Mouse (Mus musculus) hematopoietic stem cell, adult 5-6 weeks (primary cell): ENCODE results near the gene Srgap2. TPM values are rescaled to one million over a fixed set of nuclear protein-coding genes. Genes with fewer than 3 reads are reported as not detected.

ENCODE experiments used
- ATAC-seq, 2 experiments: fragments of 125-278 bp in 1 of 2; replicated peaks in 1 of 2; 2 replicates each; pipeline ENCODE4 v1.8.0; 2016 to 2017; ENCODE audit warnings: inconsistent platforms in 2 of 2, mild to moderate bottlenecking in 2 of 2, moderate number of reproducible peaks in 2 of 2, low read depth in 1 of 2, moderate TSS enrichment in 1 of 2; ENCODE audit not compliant: low FRiP score in 2 of 2, poor library complexity in 2 of 2, severe bottlenecking in 2 of 2, insufficient read depth in 1 of 2, low TSS enrichment in 1 of 2
- total RNA-seq: library from RNA; stranded (forward); fragments of 172-1452, 232-1000 nt; gene quantifications from 2 replicates; pipeline ENCODE4 v1.2.3, GENCODE M21; 2017

Srgap2 gene
- total RNA-seq, 1 experiment from 2014 or later: 15.6 TPM

DNA sequence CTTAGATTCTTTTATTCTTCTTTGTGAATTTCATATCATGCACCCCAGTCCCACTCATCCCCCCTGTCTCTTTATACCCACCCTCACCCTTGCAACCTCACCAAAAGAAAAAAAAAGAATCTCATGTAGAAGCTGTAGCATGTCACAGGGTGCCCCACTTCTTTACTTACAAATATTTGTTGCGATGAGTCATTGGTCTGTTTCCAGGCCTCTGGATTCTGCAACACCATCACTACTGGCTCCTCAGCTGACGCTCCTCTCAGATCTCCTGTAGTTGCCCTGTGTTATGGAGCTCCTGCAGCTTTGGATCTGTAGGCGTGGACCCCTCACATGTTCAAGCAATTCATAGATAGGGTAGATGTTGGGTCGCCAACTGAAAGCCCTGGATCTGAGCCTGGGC, 12.6 kb upstream of the Srgap2 start:
- ATAC-seq: no peak

DNA sequence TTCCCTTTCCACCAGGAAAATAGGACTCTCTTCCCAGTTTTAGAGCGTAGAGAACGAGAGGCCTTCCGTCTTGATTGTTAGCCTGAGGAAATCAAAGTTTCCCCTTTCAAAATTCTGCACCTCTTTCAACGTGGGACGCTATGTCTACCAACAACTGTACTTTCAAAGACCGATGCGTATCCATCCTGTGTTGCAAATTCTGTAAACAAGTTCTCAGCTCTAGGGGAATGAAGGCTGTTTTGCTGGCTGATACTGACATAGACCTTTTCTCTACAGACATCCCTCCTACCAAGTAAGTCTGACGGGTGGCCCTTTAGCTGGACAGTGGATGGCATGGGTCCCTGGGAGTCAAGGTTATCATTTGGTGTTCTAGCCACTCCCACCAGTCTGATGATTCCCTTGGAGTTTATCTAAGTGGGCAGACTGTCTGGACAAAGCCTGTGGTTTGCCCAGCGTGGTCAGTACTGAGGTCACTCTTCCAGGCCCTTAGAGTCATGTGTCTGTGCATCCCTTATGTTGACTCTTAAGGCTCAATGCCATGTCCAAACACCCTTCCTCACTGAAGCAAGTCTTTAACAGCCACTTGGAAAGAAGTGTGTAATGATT, 1.5 kb upstream of the Srgap2 start:
- ATAC-seq: no peak

GRCm38 (mm10) chr1:131528081-131528507, 942 bp upstream of the Srgap2 start:
- ATAC-seq: peak in 1 of 2 experiments; percentile 0; a peak in 1 of 4 replicates

GRCm38 (mm10) chr1:131526371-131527270, 531 bp downstream of the Srgap2 start:
- peak; percentile 0 to 8; a peak in 3 of 4 replicates for ATAC-seq

DNA sequence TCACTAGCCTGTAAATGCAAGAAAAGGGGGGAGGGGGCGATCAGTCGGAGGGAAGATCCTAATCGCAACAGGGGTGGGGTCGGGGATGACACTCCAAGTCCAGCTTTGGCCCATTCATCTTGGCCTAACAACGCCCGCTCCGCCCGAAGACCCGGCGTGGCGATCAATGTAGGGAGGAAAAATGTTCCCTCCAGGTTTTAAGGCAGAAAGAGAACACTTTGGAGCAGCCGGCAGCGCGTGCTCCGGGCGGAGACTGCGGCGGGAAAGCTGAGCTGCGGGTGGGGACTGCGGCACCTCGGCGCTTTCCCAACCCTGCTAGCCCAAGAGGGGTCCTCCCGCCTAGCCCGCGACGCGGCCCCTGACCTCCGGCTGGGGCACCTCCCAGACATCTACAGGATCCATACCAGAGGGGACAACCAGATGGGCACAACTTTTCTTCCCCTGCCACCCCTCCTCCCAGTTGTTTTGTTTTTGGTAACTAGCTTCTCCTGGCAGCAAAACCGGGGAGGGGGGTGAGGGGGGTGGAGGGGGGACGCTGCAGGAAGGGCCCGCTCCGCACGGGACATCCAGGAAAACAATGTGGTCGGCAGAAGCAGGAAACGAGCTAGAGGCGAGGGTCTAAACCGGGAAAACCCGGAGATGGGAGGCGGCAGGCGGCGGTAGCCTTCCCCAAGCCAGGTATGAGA, 1.4 kb downstream of the Srgap2 start:
- no peak for ATAC-seq

DNA sequence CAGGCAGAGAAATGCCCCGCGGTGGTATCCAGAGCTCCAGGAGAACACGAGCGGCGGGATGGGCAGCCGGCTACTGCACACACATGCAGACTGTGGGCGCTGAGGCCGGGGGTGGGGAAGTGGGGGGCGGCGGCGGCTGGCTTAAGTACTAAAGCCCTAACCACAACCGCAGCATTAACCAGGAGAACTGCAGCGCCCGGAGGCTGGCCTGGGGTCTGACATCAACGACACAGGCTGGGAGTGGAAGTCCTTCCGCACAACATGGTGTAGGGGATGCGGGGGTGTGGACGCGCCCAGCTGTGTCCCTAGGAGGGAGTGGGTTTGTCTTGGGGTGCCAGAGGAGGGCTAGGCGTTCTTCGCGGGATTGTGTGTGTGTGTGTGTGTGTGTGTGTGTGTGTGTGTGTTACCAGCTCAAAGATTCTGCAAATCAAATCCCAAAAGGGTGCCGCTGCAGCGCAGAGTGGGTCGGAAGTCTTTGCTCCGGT, 2.0 kb downstream of the Srgap2 start:
- ATAC-seq: no peak

- no peak for ATAC-seq
Observed at GRCm38 (mm10) chr1:131523794-131524193, 3.4 kb downstream of the Srgap2 start.

DNA sequence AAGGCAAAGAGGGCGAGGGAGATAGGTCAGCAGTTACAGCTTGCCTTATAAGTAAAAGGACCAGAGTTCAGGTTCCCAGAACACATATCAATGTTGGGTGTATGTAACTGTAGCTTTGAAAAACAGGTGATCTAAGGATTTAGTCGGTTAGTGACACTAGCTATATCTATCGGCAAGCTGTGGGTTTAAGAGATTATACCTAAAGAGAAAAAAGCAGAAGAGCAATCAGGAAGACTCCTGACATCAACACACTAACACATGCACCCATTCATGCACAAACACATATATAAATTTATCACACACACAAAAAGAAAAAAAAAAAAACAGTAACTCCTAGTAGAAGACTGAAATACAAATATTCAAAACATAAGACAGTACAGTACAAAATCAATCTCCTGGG, 10.6 kb downstream of the Srgap2 start:
- no peak for ATAC-seq

DNA sequence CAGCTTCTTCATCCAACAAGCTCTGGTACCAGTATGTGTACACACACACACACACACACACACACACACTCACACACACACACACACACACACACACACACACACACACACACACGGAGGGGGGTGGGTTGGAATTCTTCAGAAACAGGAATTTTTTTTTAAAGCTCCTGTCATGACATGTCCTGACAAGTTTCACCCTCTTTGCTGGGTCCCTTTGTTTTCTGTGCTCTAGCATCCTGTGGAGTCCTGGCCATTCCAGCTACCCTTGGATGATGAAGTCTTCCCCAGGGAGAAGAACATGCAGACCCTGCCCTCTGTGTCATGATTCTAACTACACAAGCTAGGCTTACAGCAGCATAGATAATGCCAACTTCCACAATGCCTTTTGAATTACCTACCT, 13.0 kb downstream of the Srgap2 start:
- no peak for ATAC-seq

DNA sequence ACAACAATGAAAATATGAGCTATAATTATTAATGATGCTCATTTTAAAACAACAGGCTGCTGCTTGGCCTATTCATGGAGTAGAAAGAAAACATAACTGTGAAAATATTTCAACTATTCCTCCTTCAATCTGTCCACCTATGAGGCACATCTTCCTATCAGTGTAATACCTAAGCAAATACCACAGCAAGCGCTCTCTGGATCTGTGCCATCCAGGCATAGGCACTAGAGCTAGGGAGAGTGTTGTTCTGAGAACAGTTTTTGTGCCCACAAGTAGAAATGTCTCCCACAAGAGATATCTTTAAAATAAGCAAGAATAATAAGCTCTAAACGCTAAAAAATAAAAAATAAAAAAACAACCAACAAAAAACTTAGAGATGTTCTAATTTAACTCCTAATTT, 14.0 kb downstream of the Srgap2 start:
- no peak for ATAC-seq

DNA sequence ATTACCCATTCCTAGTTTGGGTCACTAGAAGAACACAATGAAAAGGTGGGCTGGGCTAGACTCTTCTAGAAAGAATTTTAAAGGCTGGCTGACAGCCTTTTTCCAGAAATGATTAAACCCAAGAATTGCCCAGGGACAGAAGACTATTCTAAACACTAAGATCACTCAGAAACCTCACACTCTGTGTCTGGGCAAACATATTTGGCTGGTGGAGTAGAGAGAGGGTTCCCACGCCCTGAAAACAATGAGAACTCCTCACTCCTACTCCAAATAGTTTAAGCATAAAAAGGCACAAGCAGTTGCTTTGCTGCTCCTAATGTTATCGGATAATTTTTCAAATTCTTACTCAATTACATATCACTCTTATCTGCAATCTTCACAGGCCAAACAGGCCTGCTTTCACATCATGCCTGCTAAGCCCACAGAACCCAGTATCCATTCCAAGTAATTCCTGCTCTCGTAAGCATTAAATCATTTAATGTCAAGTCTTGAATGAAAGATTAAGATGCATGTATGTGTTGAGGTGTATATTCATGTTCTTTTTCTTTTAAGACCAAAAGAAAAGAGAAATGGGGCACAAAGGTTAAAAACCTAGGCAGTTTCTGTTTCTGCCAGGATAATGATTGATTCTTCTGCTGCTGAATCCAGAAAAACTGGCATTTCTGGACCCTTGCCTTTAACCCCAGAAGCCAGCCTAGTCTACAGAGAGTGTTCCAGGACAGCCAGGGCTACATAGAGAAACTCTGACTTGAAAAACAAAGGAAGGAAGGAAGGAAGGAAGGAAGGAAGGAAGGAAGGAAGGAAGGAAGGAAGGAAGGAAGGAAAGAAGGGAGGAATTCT, 15.3 kb downstream of the Srgap2 start:
- no peak for ATAC-seq

DNA sequence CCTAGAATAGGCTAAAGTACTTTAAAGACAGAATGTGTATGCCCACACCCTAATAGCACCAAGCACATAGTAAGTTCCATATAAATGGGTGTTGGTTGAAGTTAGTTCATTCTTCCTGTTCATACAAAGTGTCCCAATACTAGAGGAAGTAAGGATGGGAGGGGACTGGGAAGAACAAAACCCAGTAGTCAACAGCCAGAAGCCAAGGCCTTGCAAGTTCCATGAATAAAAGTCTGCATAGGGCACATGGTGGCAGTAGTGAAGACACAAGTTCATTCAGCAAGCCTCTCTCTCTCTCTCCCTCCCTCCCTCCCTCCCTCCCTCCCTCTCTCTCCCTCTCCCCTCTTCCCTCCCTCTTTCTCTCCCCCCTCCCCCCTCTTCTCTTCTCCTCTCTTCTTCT, 16.0 kb downstream of the Srgap2 start:
- ATAC-seq: no peak

DNA sequence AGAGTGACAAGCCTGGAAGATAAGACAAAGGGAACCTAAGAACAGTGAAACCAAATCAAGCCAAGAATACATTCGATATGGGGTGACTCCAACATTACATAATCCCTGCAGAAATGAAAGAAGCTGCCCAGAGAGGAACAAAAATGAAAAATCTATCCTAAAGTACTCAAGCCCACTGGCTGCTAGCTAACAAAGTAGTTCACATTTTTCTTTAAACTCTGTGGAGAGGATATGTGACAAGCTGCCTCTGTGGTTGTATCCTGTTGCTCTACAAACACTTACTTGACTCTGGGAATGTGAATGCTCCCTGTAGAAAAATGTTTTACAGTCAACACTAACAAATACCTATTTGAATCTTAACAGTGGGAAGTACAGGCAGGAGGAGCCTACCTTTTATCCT, 25.5 kb downstream of the Srgap2 start:
- ATAC-seq: no peak

- no peak for ATAC-seq
Observed at GRCm38 (mm10) chr1:131498231-131498630, 28.9 kb downstream of the Srgap2 start.

- no peak for ATAC-seq
Observed at GRCm38 (mm10) chr1:131493966-131494898, 32.9 kb downstream of the Srgap2 start.

DNA sequence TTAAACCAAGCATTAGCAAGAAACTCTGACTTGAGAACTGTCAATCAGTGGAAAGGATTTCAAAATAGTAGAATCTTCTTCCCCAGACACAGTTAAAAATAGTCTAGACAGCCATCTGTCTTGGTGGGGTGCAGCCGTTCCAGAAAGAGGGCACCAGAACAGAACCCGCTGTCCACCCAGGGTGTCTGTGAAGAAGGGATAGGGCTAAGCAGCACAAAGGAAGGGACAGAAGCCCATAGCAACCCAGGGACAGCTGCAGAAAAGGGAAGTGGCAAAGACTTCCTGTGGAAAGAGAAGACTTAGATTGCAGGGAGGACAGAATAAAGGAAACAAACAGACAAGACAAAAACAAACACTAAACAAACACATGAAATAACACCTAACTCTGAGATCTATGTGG, 34.8 kb downstream of the Srgap2 start:
- peak; percentile 59 to 68; a peak in 2 of 4 replicates for ATAC-seq
